Mouse (Mus musculus): ENCODE results near the gene Gdpd3. TPM values are rescaled to one million over a fixed set of nuclear protein-coding genes. Genes with fewer than 3 reads are reported as not detected.
A peak's percentile ranks its signal among the peaks of the same experiment; 100 is the strongest.
"Not testable (repeated sequence)": the region's sequence is repeated elsewhere in the genome, so short reads cannot be mapped to it uniquely, and the experiment has no call there.

Gdpd3 gene
- total RNA-seq, 4 experiments from 2014 or later, result 0.88 TPM; not detected in 3

DNA sequence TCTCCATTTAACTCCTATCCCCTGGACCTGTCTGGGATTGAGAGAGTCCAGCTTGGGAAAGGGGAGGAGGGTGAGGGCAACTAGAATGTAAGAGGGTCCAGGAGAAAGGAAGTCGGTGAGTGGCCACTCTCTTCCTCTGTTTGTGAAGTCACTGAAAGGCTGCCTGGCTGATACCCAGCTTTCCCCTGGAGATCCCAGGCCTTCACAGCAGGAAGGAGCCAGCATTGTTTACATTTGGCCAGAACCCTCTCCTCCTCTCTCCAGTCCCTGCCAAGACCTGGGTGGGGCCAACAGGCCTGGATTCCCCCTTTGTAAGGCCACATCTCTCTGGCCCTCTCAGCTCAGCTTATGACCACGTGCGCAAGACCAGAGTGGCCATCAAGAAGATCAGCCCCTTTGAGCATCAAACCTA lies 5.7 kb upstream of the Gdpd3 start:
- DNase-seq (ENCODE audit: low spot score in 2 of 2), result peak; percentile 36 to 73

DNA sequence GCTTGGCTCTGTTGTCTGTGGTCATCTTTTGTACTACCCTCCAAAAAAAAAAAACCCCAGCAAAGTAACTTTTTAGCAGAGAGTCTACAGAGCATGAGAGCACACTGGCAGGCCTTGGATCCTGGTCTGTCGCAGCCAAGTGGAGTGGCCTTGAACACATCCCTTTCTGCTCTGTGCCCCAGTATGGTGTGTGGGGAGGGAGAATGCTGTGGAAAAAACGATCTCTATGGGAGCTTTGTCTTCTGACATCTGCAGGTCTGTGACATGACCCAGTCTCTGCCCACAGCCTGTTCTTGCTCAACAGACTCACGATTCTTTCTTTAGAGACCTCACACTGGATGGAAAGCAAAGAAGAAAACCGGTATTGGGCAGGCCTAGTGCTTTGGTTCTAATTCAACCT lies 5.2 kb upstream of the Gdpd3 start:
- DNase-seq (ENCODE audit: low spot score in 2 of 2), result no peak

- DNase-seq (ENCODE audit: low spot score in 2 of 2), result no peak
These were observed 4.5 kb upstream of the Gdpd3 start for GRCm38 (mm10) chr7:126761529-126762067.

DNA sequence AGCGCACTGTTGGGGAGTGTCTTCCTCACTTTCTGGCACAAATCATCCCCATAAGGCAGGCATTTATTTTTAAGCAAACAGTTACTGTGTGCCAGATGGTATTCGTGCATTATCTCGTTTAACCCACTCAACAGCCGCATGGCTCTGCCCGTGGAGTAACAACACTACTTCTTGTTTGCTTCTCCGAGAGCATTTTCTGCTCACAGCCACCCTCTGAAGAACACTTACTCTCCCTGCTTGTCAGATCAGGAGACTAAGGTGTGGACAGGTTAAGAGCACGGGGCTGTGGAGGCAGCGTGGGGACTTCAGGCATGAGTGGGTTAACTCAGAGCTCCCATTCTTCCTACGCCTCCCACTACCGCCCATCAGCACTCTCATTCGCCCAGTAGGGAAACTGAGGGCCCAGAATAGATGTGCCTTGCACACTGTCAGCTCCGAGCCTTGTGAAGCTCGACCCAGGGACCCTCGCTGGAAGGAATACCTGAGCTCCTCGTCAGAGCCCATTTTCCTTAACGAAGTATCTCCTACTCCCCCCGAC lies 3.6 kb upstream of the Gdpd3 start:
- DNase-seq (ENCODE audit: low spot score in 2 of 2), result no peak

GRCm38 (mm10) chr7:126765540-126765939 lies 594 bp upstream of the Gdpd3 start:
- DNase-seq (ENCODE audit: low spot score in 2 of 2), result no peak

DNA sequence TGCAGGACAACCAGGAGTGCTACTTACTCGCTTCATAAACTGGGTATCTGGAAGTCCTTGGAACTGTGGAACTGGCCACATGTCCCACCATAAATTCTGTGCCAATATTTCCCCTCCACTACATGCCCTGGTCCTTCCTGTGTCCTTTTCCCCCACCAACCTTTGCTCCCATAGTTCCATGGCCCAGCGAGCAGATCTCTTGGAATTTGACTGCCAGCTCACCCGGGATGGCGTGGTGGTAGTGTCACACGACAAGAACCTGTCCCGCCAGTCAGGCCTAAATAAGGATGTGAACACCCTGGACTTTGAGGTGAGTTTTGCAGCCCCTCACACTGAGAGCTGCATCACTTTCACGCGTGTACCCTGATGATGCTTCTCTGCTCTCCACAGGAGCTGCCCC lies 867 bp downstream of the Gdpd3 start:
- no peak for DNase-seq (ENCODE audit: low spot score in 2 of 2)

DNA sequence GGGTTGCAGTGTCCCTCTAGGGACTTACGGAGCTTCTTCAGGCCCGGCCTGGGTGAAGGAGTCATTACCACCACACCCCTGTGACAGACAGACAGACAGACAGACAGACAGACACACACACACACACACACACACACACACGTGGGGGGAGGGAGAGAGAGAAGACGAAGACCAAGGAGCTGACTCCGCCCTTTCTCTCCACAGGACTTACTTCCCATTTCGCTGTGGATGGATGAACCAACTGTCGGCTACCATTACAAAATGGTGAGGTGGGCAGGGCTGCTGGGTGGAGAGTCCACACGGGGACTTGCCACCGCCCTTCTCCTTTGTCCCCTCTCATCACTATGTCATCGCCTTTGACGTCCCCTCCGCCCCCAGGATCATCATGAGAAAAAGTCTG lies 4.7 kb downstream of the Gdpd3 start:
- DNase-seq (ENCODE audit: low spot score in 2 of 2), result no peak

DNA sequence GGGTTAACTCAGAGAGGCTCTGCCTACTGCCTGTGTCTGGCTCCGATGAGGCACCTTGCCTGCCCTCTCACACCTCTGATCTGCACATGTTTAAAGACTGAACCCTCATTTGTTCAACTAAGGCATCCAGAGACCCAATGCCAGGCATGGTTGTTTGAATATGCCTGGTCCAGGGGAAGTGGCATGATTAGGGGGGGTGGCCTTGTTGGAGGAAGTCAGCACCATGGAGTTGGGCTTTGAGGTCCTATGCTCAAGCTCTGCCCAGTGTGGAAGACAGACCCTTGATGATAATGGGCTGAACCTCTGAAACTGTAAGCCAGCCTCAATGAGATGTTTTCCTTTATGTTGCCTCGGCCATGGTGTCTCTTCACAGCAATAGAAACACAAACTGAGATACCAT lies 7.2 kb downstream of the Gdpd3 start:
- DNase-seq (ENCODE audit: low spot score in 2 of 2), result no peak

DNA sequence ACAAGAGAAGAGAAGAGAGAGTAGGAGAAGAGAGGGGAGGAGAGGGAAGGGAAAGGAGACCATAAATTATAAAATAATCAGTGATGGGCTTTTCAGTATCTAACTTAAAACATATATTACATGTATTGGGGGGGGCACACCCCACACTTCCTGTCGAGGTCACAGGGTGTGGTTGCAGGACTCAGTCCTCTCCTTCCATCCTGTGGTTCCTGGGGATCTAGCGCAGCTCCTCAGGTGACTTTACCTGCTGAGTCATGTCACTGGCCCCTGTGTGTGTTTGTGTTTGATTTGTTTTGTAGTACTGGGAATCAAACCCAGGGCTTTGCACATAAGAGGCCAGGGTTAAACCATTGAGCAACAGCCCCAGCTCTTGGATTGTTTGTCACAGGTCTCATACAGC lies 8.3 kb downstream of the Gdpd3 start:
- no peak for DNase-seq (ENCODE audit: low spot score in 2 of 2)

- DNase-seq (ENCODE audit: low spot score in 2 of 2), result no peak
These were observed 9.2 kb downstream of the Gdpd3 start for GRCm38 (mm10) chr7:126775185-126775977.

GRCm38 (mm10) chr7:126775978-126776234 lies 9.8 kb downstream of the Gdpd3 start:
- DNase-seq (ENCODE audit: low spot score in 2 of 2), result no peak

GRCm38 (mm10) chr7:126776598-126777057 lies 10.5 kb downstream of the Gdpd3 start, which contains the start of gene Ypel3:
Gene Ypel3, plus strand, starts transcription at chr7:126776955.
- DNase-seq (ENCODE audit: low spot score in 2 of 2), result peak; percentile 93 to 96

DNA sequence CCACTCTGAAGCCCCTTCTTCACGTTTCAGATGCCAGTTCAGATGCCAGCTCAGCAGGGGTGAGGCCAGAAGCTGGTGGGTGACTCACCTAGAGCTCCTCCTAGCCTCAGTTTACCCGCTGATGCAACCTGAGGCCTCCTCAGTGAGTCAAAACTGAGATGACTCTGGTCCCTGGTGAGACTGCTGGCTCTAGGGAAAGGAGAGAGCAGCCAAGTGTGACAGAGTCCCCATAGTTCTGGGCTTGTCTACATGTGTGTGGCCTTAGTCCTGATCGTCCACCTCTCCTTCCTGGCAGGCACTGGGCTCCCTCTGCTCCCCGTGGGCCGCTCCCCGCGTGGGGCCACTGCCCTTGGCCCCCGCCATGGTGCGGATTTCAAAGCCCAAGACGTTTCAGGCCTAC lies 11.3 kb downstream of the Gdpd3 start:
- no peak for DNase-seq (ENCODE audit: low spot score in 2 of 2)

DNA sequence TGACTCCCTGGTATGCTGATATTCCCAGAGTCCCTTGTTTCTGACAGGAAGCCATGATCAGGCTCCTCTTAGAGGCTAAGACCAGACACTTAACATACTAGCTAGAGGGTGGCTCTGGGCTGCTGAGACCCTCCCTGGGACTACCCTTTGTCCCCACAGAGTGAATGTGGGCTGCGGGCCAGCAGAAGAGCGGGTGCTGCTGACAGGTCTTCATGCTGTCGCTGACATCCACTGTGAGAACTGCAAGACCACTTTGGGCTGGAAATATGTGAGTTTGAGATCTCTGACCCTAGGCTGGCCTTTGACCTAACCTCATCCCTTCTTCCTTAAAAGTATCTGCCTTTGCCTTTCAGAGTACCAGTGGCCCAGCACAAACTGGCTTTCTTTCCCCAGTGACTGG lies 12.0 kb downstream of the Gdpd3 start:
- DNase-seq (ENCODE audit: low spot score in 2 of 2), result no peak

DNA sequence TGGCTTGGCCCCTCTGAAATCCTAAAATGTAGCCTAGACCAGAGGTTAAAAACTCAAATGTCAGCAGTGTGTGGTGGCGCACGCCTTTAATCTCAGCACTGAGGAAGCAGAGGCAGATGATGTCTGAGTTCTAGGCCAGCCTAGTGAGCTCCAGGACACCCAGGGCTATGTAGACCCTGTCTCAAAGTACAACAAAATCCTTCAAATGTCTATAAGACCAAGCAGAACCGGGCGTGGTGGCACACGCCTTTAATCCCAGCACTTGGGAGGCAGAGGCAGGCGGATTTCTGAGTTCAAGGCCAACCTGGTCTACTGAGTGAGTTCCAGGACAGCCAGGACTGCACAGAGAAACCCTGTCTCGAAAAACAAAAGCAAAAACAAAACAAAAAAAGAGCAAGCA lies 13.0 kb downstream of the Gdpd3 start:
- DNase-seq (ENCODE audit: low spot score in 2 of 2), result not testable (repeated sequence)

GRCm38 (mm10) chr7:126779983-126780970 lies 14.1 kb downstream of the Gdpd3 start:
- DNase-seq (ENCODE audit: low spot score in 2 of 2), result peak; percentile 70 to 75

DNA sequence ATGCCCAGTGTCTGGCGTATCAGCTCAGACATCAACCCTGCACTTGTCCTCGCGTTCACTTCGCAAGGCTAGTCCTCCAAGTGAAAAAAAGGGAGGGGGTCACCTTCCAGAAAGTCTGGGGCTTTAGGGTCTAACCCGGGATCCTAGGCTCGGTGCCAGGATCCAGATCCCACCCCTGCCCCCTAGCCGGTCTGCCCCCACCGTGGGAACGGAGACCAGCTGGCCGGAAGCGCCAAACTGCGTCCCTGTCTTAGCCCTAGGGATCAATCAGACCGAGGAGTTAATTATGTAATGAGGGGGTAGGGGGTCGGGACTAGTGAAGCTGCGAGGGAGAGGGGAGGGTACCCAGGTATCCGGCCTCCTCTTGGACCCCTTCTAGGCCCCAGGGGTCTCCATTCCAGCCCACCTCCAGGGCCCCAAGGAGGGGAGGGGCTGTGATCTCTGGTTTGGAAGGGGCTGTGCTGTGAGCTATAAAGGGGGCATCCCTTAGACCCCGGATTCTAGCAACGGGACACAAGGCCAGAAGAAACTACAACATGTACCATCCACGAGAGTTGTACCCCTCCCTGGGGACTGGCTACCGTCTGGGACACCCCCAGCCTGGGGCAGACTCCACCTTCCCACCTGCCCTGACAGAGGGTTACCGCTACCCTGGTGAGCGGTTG lies 15.0 kb downstream of the Gdpd3 start, which contains the start of gene Tbx6:
Gene Tbx6 (plus strand): TSS at position 513 of the 665 bp plus-strand sequence.
- no peak for DNase-seq (ENCODE audit: low spot score in 2 of 2)

- DNase-seq (ENCODE audit: low spot score in 2 of 2), result no peak
These were observed 15.7 kb downstream of the Gdpd3 start for GRCm38 (mm10) chr7:126781661-126782370.

- DNase-seq (ENCODE audit: low spot score in 2 of 2), result no peak
These were observed 16.6 kb downstream of the Gdpd3 start for GRCm38 (mm10) chr7:126782693-126783092.

GRCm38 (mm10) chr7:126784469-126784868 lies 18.3 kb downstream of the Gdpd3 start:
- DNase-seq (ENCODE audit: low spot score in 2 of 2), result no peak

- no peak for DNase-seq (ENCODE audit: low spot score in 2 of 2)
These were observed 18.9 kb downstream of the Gdpd3 start for GRCm38 (mm10) chr7:126785056-126785455.
